In the genomic region with DNA sequence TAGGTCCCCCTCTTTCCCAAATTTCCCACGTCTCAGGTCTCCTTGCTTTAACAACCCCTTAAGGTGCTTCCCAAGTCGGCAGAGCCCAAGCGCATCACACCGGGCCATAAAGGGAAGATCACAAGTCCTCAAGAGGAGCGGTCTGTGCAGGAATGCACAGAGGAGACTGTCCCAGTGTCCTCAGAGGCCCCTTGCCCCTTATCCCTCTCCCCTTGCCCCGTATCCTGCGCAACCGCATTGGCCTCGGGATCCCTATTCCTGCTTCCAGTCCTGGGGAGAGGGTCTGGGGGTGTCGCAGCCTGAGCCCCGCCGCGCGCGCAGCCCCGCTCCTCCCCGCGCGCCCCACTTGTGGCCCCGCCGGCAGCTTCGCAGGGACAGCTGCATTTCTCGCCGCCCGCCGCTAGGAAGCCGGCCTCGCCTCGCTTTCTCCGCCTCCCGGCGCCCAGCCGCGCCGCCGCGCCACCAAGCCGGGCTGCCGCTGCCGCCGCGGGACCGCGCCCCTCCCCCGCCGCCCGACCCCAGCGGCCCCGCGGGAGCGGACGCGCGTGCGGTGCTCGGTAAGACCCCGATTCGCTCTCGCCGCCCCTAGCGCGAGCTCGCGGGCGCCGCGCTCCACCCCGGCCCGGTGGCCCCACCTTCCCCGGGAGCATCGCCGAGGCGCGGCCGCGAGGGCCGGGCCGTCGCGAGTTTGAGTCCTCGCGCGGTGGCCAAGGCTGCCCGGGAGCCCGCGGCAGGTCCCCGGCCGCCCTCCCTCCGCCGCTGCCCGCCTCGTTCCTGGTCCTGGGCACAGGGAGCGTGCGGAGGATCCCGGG, we compare ENCODE assay signal across 8 mouse cellular contexts. TPM values are rescaled to one million over a fixed set of nuclear protein-coding genes. Genes with fewer than 3 reads are reported as not detected.
DNase-seq lines count a peak whose midpoint lies in the region; ATAC-seq and TF ChIP-seq lines count a peak whose summit lies in the region.

No protein-coding gene starts in this region.

- H3K4me1 ChIP-seq in embryonic facial prominence, embryonic 13.5 days: peaks cover 38% of the 10 kb centered on the region
- peaks cover 43% of the 10 kb centered on the region for H3K4me1 ChIP-seq in heart, embryonic 13.5 days
- peaks cover 32% of the 10 kb centered on the region for H3K4me1 ChIP-seq in kidney, postnatal 0 days (replicated peaks; ENCODE audit: insufficient read depth, low read length)
- H3K4me1 ChIP-seq in liver, embryonic 13.5 days (replicated peaks): peaks cover 28% of the 10 kb centered on the region
- H3K4me1 ChIP-seq in stomach, embryonic 14.5 days (ENCODE audit: control insufficient read depth, insufficient read depth, low read length): peaks cover 28% of the 10 kb centered on the region

- peak overlapping the region; percentile 92 for H3K9ac ChIP-seq in embryonic facial prominence, embryonic 13.5 days
- peak overlapping the region; percentile 99 for H3K9ac ChIP-seq in heart, embryonic 13.5 days
- peak overlapping the region; percentile 97 for H3K9ac ChIP-seq in kidney, postnatal 0 days (ENCODE audit: low read depth, low read length)
- H3K9ac ChIP-seq in liver, embryonic 13.5 days: peak overlapping the region; percentile 60
- peak overlapping the region; percentile 95 for H3K9ac ChIP-seq in stomach, embryonic 14.5 days (replicated peaks; ENCODE audit: low read depth, low read length)

- DNase-seq in 416B (ENCODE audit: low read depth): peak; percentile 54
- DNase-seq in adrenal gland, postnatal 10 days: peak; percentile 88
- DNase-seq in kidney, postnatal 0 days (ENCODE audit: low spot score): peak; percentile 82
- DNase-seq in liver, embryonic 13.5 days: peak; percentile 25
- peak; percentile 70 to 76 for DNase-seq in natural killer cell, adult 2 months (ENCODE audit: low spot score in 2 of 2)

- peaks cover 6% of the 10 kb centered on the region; the same call in 1 of the 2 replicates for H3K27me3 ChIP-seq in embryonic facial prominence, embryonic 13.5 days
- peaks cover 14% of the 10 kb centered on the region; the same call in 1 of the 2 replicates for H3K27me3 ChIP-seq in heart, embryonic 13.5 days (replicated peaks)
- no peaks in the 10 kb centered on the region for H3K27me3 ChIP-seq in kidney, postnatal 0 days (ENCODE audit: insufficient read depth, low read length)
- peaks cover 78% of the 10 kb centered on the region for H3K27me3 ChIP-seq in liver, embryonic 13.5 days
- H3K27me3 ChIP-seq in stomach, embryonic 14.5 days (ENCODE audit: control insufficient read depth, insufficient read depth, low read length): no peaks in the 10 kb centered on the region

- WGBS in embryonic facial prominence, embryonic 13.5 days: under 1% methylated on average over 83 of the region's 95 CpGs
- under 1% methylated on average over 71 of the region's 95 CpGs for WGBS in heart, embryonic 13.5 days
- WGBS in kidney, postnatal 0 days: under 1% methylated on average over 79 of the region's 95 CpGs
- under 1% methylated on average over 85 of the region's 95 CpGs for WGBS in liver, embryonic 13.5 days (ENCODE audit: insufficient replicate concordance)
- WGBS in stomach, embryonic 14.5 days: 1% methylated on average over 87 of the region's 95 CpGs

- peak; percentile 69 for ATAC-seq in embryonic facial prominence, embryonic 13.5 days (ENCODE audit: insufficient number of reproducible peaks, insufficient read depth, low FRiP score, low TSS enrichment, low read depth)
- ATAC-seq in heart, embryonic 13.5 days (ENCODE audit: extremely low read depth, insufficient number of reproducible peaks, low FRiP score, low TSS enrichment): peak; percentile 49
- ATAC-seq in kidney, postnatal 0 days (replicated peaks; ENCODE audit: low FRiP score, low read depth): peak; percentile 58
- ATAC-seq in liver, embryonic 13.5 days (ENCODE audit: low read depth): peak; percentile 35; the same call in 1 of the 2 replicates
- ATAC-seq in stomach, embryonic 14.5 days (ENCODE audit: insufficient number of reproducible peaks, insufficient read depth, low FRiP score, low read depth): peak; percentile 60

- H3K4me3 ChIP-seq in embryonic facial prominence, embryonic 13.5 days: peak overlapping the region; percentile 82
- peak overlapping the region; percentile 83 for H3K4me3 ChIP-seq in heart, embryonic 13.5 days
- peak overlapping the region; percentile 89 for H3K4me3 ChIP-seq in kidney, postnatal 0 days (replicated peaks; ENCODE audit: low read depth, low read length)
- H3K4me3 ChIP-seq in liver, embryonic 13.5 days (replicated peaks): peak overlapping the region; percentile 62
- H3K4me3 ChIP-seq in stomach, embryonic 14.5 days (ENCODE audit: low read depth, low read length): peak overlapping the region; percentile 87

- peak overlapping the region; percentile 86 for H3K4me2 ChIP-seq in embryonic facial prominence, embryonic 13.5 days
- peak overlapping the region; percentile 77 for H3K4me2 ChIP-seq in heart, embryonic 13.5 days
- peak overlapping the region; percentile 90 for H3K4me2 ChIP-seq in kidney, postnatal 0 days (ENCODE audit: low read length)
- peak overlapping the region; percentile 73 for H3K4me2 ChIP-seq in liver, embryonic 13.5 days
- H3K4me2 ChIP-seq in stomach, embryonic 14.5 days (replicated peaks; ENCODE audit: low read depth, low read length): peak overlapping the region; percentile 67

- no peaks in the 10 kb centered on the region for H3K9me3 ChIP-seq in embryonic facial prominence, embryonic 13.5 days
- H3K9me3 ChIP-seq in heart, embryonic 13.5 days: no peaks in the 10 kb centered on the region
- no peaks in the 10 kb centered on the region for H3K9me3 ChIP-seq in kidney, postnatal 0 days (replicated peaks; ENCODE audit: low read length)
- H3K9me3 ChIP-seq in liver, embryonic 13.5 days (replicated peaks): no peaks in the 10 kb centered on the region
- no peaks in the 10 kb centered on the region for H3K9me3 ChIP-seq in stomach, embryonic 14.5 days (ENCODE audit: control insufficient read depth, low read depth, low read length)

- peak overlapping the region; percentile 92 for H3K27ac ChIP-seq in embryonic facial prominence, embryonic 13.5 days
- peak overlapping the region; percentile 94 for H3K27ac ChIP-seq in heart, embryonic 13.5 days (replicated peaks)
- peak overlapping the region; percentile 98 for H3K27ac ChIP-seq in kidney, postnatal 0 days
- H3K27ac ChIP-seq in liver, embryonic 13.5 days: peak overlapping the region; percentile 58; the same call in 1 of the 2 replicates
- peak overlapping the region; percentile 92 for H3K27ac ChIP-seq in stomach, embryonic 14.5 days (ENCODE audit: low read length)

- H3K36me3 ChIP-seq in embryonic facial prominence, embryonic 13.5 days: peaks cover 5% of the 10 kb centered on the region; the same call in 1 of the 2 replicates
- H3K36me3 ChIP-seq in heart, embryonic 13.5 days: 0 out of 2 replicates have a peak, but pooled peaks cover 2% of the 10 kb centered on the region
- H3K36me3 ChIP-seq in kidney, postnatal 0 days (ENCODE audit: insufficient read depth, low read length): no peaks in the 10 kb centered on the region
- no peaks in the 10 kb centered on the region for H3K36me3 ChIP-seq in liver, embryonic 13.5 days
- H3K36me3 ChIP-seq in stomach, embryonic 14.5 days (ENCODE audit: control insufficient read depth, insufficient read depth, low read length): no peaks in the 10 kb centered on the region

- peak; percentile 42; the same call in 1 of the 2 replicates for TF ChIP-seq CTCF in kidney, postnatal 0 days (IDR thresholded peaks at IDR 0.05; ENCODE audit: low read depth)

RNA-seq across cellular contexts. Expression of gene Cuedc1, which starts 1.1 kb away (rescaled TPM):
- 10 to 100 TPM; 32.4 to 43.1 TPM for total RNA-seq in adrenal gland, postnatal 10 days (2021)
- 34.9 and 40.3 TPM in 2 replicates for polyA plus RNA-seq in embryonic facial prominence, embryonic 13.5 days (2015; fragmentation: Nextera tagmentation; extraction: Ambion mirVana)
- polyA plus RNA-seq in heart, embryonic 13.5 days (2015; fragmentation: Nextera tagmentation; extraction: Ambion mirVana): 16.8 and 18.1 TPM in 2 replicates
- polyA plus RNA-seq in kidney, postnatal 0 days (2015; fragmentation: Nextera tagmentation; extraction: Ambion mirVana): 16.4 and 19.4 TPM in 2 replicates
- 1.6 and 1.8 TPM in 2 replicates for polyA plus RNA-seq in liver, embryonic 13.5 days (2015; fragmentation: Nextera tagmentation; extraction: Ambion mirVana)
- polyA plus RNA-seq in stomach, embryonic 14.5 days (2014; fragmentation: Nextera tagmentation; extraction: Ambion mirVana): 21.7 and 24.9 TPM in 2 replicates

RNA-seq across cellular contexts. Expression of gene Vezf1, which starts 30.9 kb away (rescaled TPM):
- total RNA-seq in adrenal gland, postnatal 10 days (2021): 10 to 100 TPM; 37.8 to 41.3 TPM
- 43.1 and 47.0 TPM in 2 replicates for polyA plus RNA-seq in embryonic facial prominence, embryonic 13.5 days (2015; fragmentation: Nextera tagmentation; extraction: Ambion mirVana)
- 21.9 and 22.1 TPM in 2 replicates for polyA plus RNA-seq in heart, embryonic 13.5 days (2015; fragmentation: Nextera tagmentation; extraction: Ambion mirVana)
- polyA plus RNA-seq in kidney, postnatal 0 days (2015; fragmentation: Nextera tagmentation; extraction: Ambion mirVana): 38.8 and 39.8 TPM in 2 replicates
- 7.6 and 10.4 TPM in 2 replicates for polyA plus RNA-seq in liver, embryonic 13.5 days (2015; fragmentation: Nextera tagmentation; extraction: Ambion mirVana)
- polyA plus RNA-seq in stomach, embryonic 14.5 days (2014; fragmentation: Nextera tagmentation; extraction: Ambion mirVana): 46.5 and 50.8 TPM in 2 replicates

RNA-seq across cellular contexts. Expression of gene Srsf1, which starts 51.8 kb away (rescaled TPM):
- 100 to 1,000 TPM; 198 to 256 TPM for total RNA-seq in adrenal gland, postnatal 10 days (2021)
- 374 and 398 TPM in 2 replicates for polyA plus RNA-seq in embryonic facial prominence, embryonic 13.5 days (2015; fragmentation: Nextera tagmentation; extraction: Ambion mirVana)
- 170 and 175 TPM in 2 replicates for polyA plus RNA-seq in heart, embryonic 13.5 days (2015; fragmentation: Nextera tagmentation; extraction: Ambion mirVana)
- polyA plus RNA-seq in kidney, postnatal 0 days (2015; fragmentation: Nextera tagmentation; extraction: Ambion mirVana): 187 and 206 TPM in 2 replicates
- 157 and 209 TPM in 2 replicates for polyA plus RNA-seq in liver, embryonic 13.5 days (2015; fragmentation: Nextera tagmentation; extraction: Ambion mirVana)
- 345 and 362 TPM in 2 replicates for polyA plus RNA-seq in stomach, embryonic 14.5 days (2014; fragmentation: Nextera tagmentation; extraction: Ambion mirVana)

Comparison
In these comparisons a context has a peak if more than half of its experiments do, and no peak if none do; other contexts are left out.
1. Peak in every context shown above with its lines: DNase-seq, ATAC-seq, H3K4me3 ChIP-seq and H3K27ac ChIP-seq.
2. DNase-seq: peak in every context shown above with its lines; median percentile 88 in adrenal gland, postnatal 10 days; 82 in kidney, postnatal 0 days; 73 in natural killer cell, adult 2 months; 54 in 416B; 25 in liver, embryonic 13.5 days.